Mouse (Mus musculus) spleen, adult 2 months (tissue): ENCODE results near the gene Anxa6.

Experiments used
- CTCF ChIP-seq: fragments of 200-500 bp; IDR thresholded peaks from 2 replicates; pipeline ENCODE4 v1.5.1; 2011; ENCODE audit warnings: mild to moderate bottlenecking, inconsistent platforms; ENCODE audit not compliant: insufficient read depth, insufficient read length, insufficient replicate concordance; ENCODE audit errors: extremely low read depth
- POLR2A ChIP-seq: fragments of 200-500 bp; IDR thresholded peaks from 2 replicates; pipeline ENCODE4 v1.6.1; 2011; ENCODE audit warnings: low read depth, low read length, inconsistent platforms

GRCm38 (mm10) chr11:55008230-55008629, 25.0 kb downstream of the Anxa6 start:
- no peak for TF ChIP-seq POLR2A
- no peak for TF ChIP-seq CTCF
